ENCODE assay signal across 10 mouse cellular contexts in genomic region chr11:101064462-101064861, GRCm38 (mm10). TPM values are rescaled to one million over a fixed set of nuclear protein-coding genes. Genes with fewer than 3 reads are reported as not detected.
DNase-seq lines count a peak whose midpoint lies in the region; ATAC-seq lines count a peak whose summit lies in the region.
"Had no signal": no experiment of that assay in that cellular context is flagged by ENCODE, and none has a peak within 500 bp of the region (broad histone marks: within the 10 kb centered on the region; RNA-seq: fewer than 3 reads in every experiment).

No protein-coding gene starts in this region.

- no peak overlapping the region for H3K4me2 ChIP-seq in midbrain, embryonic 12.5 days (replicated peaks)
- 0 out of 2 replicates have a peak overlapping the region, but pooled peaks have one; percentile 45 for H3K4me2 ChIP-seq in intestine, embryonic 15.5 days (replicated peaks)
- H3K4me2 ChIP-seq in stomach, embryonic 14.5 days (replicated peaks; ENCODE audit: low read depth, low read length): no peak overlapping the region

- no peak overlapping the region for H3K9ac ChIP-seq in midbrain, embryonic 12.5 days (replicated peaks)
- no peak overlapping the region for H3K9ac ChIP-seq in intestine, embryonic 15.5 days
- H3K9ac ChIP-seq in stomach, embryonic 14.5 days (replicated peaks; ENCODE audit: low read depth, low read length): no peak overlapping the region

- H3K4me3 ChIP-seq in heart, embryonic 10.5 days: peak overlapping the region; percentile 6; the same call in 1 of the 2 replicates
- no peak overlapping the region for H3K4me3 ChIP-seq in midbrain, embryonic 12.5 days
- H3K4me3 ChIP-seq in midbrain, embryonic 10.5 days: no peak overlapping the region
- H3K4me3 ChIP-seq in intestine, embryonic 15.5 days (replicated peaks): no peak overlapping the region
- no peak overlapping the region for H3K4me3 ChIP-seq in stomach, embryonic 14.5 days (ENCODE audit: low read depth, low read length)

- no peaks in the 10 kb centered on the region for H3K27me3 ChIP-seq in heart, embryonic 10.5 days (ENCODE audit: insufficient read depth, poor library complexity, severe bottlenecking)
- H3K27me3 ChIP-seq in midbrain, embryonic 12.5 days: peaks cover 8% of the 10 kb centered on the region
- H3K27me3 ChIP-seq in midbrain, embryonic 10.5 days (ENCODE audit: low read depth, poor library complexity, severe bottlenecking): peaks cover 21% of the 10 kb centered on the region
- H3K27me3 ChIP-seq in intestine, embryonic 15.5 days (replicated peaks): no peaks in the 10 kb centered on the region
- H3K27me3 ChIP-seq in stomach, embryonic 14.5 days (ENCODE audit: control insufficient read depth, insufficient read depth, low read length): no peaks in the 10 kb centered on the region

- ATAC-seq in midbrain, embryonic 12.5 days (ENCODE audit: low FRiP score, low read depth): no peak
- ATAC-seq in intestine, embryonic 15.5 days: no peak
- ATAC-seq in stomach, embryonic 14.5 days (ENCODE audit: insufficient number of reproducible peaks, insufficient read depth, low FRiP score, low read depth): no peak

- no peaks in the 10 kb centered on the region for H3K9me3 ChIP-seq in heart, embryonic 10.5 days
- no peaks in the 10 kb centered on the region for H3K9me3 ChIP-seq in midbrain, embryonic 12.5 days
- H3K9me3 ChIP-seq in midbrain, embryonic 10.5 days (replicated peaks): no peaks in the 10 kb centered on the region
- H3K9me3 ChIP-seq in intestine, embryonic 15.5 days: no peaks in the 10 kb centered on the region
- H3K9me3 ChIP-seq in stomach, embryonic 14.5 days (ENCODE audit: control insufficient read depth, low read depth, low read length): no peaks in the 10 kb centered on the region
- H3K9me3 ChIP-seq: G1E had no signal

- peak overlapping the region; percentile 93 for H3K27ac ChIP-seq in heart, embryonic 10.5 days
- 0 out of 2 replicates have a peak overlapping the region, but pooled peaks have one; percentile 58 for H3K27ac ChIP-seq in midbrain, embryonic 12.5 days (replicated peaks)
- H3K27ac ChIP-seq in midbrain, embryonic 10.5 days (replicated peaks): no peak overlapping the region
- peak overlapping the region; percentile 99 for H3K27ac ChIP-seq in intestine, embryonic 15.5 days
- H3K27ac ChIP-seq in stomach, embryonic 14.5 days (ENCODE audit: low read length): peak overlapping the region; percentile 86

- H3K36me3 ChIP-seq in heart, embryonic 10.5 days: peaks cover 9% of the 10 kb centered on the region; the same call in 1 of the 2 replicates
- H3K36me3 ChIP-seq in midbrain, embryonic 12.5 days: peaks cover 48% of the 10 kb centered on the region
- peaks cover 46% of the 10 kb centered on the region for H3K36me3 ChIP-seq in midbrain, embryonic 10.5 days
- no peaks in the 10 kb centered on the region for H3K36me3 ChIP-seq in intestine, embryonic 15.5 days
- 0 out of 2 replicates have a peak, but pooled peaks cover 2% of the 10 kb centered on the region for H3K36me3 ChIP-seq in stomach, embryonic 14.5 days (ENCODE audit: control insufficient read depth, insufficient read depth, low read length)

- 61% methylated on average over 4 of the region's 4 CpGs for WGBS in heart, embryonic 10.5 days
- 88% methylated on average over 4 of the region's 4 CpGs for WGBS in midbrain, embryonic 12.5 days
- 87% methylated on average over 4 of the region's 4 CpGs for WGBS in midbrain, embryonic 10.5 days
- WGBS in intestine, embryonic 15.5 days: 58% methylated on average over 4 of the region's 4 CpGs
- 71% methylated on average over 4 of the region's 4 CpGs for whole genome bisulfite sequencing in stomach, embryonic 14.5 days

- DNase-seq in heart, embryonic 10.5 days (ENCODE audit: low spot score): no peak
- no peak for DNase-seq in heart, adult 18-20 months
- DNase-seq in midbrain, embryonic 10.5 days (ENCODE audit: low spot score): no peak
- no peak for DNase-seq in yolk sac, embryonic 10.5 days (ENCODE audit: low spot score)
- no peak for DNase-seq in ovary, postnatal 36 days (ENCODE audit: low spot score)

- peaks cover 75% of the 10 kb centered on the region for H3K4me1 ChIP-seq in heart, embryonic 10.5 days
- H3K4me1 ChIP-seq in midbrain, embryonic 12.5 days: peaks cover 7% of the 10 kb centered on the region
- H3K4me1 ChIP-seq in midbrain, embryonic 10.5 days: peaks cover 34% of the 10 kb centered on the region
- peaks cover 50% of the 10 kb centered on the region for H3K4me1 ChIP-seq in intestine, embryonic 15.5 days (replicated peaks)
- peaks cover 42% of the 10 kb centered on the region for H3K4me1 ChIP-seq in stomach, embryonic 14.5 days (ENCODE audit: control insufficient read depth, insufficient read depth, low read length)

RNA-seq across cellular contexts. Expression of gene Naglu, which starts 5.3 kb away (rescaled TPM):
- 13.9 and 15.8 TPM in 2 replicates for polyA plus RNA-seq in heart, embryonic 10.5 days (2016; fragmentation: Nextera tagmentation; extraction: Ambion mirVana)
- 1 to 10 TPM; 7.2 to 8.4 TPM for total RNA-seq in heart, adult 18-20 months (2021)
- 10.9 and 11.1 TPM in 2 replicates for polyA plus RNA-seq in midbrain, embryonic 12.5 days (2016; fragmentation: Nextera tagmentation; extraction: Ambion mirVana)
- 10.0 and 11.6 TPM in 2 replicates for polyA plus RNA-seq in midbrain, embryonic 10.5 days (2016; fragmentation: Nextera tagmentation; extraction: Ambion mirVana)
- polyA plus RNA-seq in intestine, embryonic 15.5 days (2015; fragmentation: Nextera tagmentation; extraction: Ambion mirVana): 14.9 and 16.4 TPM in 2 replicates
- 11.2 and 14.2 TPM in 2 replicates for polyA plus RNA-seq in stomach, embryonic 14.5 days (2014; fragmentation: Nextera tagmentation; extraction: Ambion mirVana)

RNA-seq across cellular contexts. Expression of gene Hsd17b1, which starts 13.7 kb away (rescaled TPM):
- 0.21 TPM in 1 of 2 replicates, not detected in the other for polyA plus RNA-seq in heart, embryonic 10.5 days (2016; fragmentation: Nextera tagmentation; extraction: Ambion mirVana)
- under 1 TPM; 0.41 to 0.77 TPM for total RNA-seq in heart, adult 18-20 months (2021)
- 0.22 and 0.31 TPM in 2 replicates for polyA plus RNA-seq in midbrain, embryonic 12.5 days (2016; fragmentation: Nextera tagmentation; extraction: Ambion mirVana)
- polyA plus RNA-seq in midbrain, embryonic 10.5 days (2016; fragmentation: Nextera tagmentation; extraction: Ambion mirVana): 0.12 TPM in 1 of 2 replicates, not detected in the other
- not detected in 2 replicates for polyA plus RNA-seq in intestine, embryonic 15.5 days (2015; fragmentation: Nextera tagmentation; extraction: Ambion mirVana)
- not detected in 2 replicates for polyA plus RNA-seq in stomach, embryonic 14.5 days (2014; fragmentation: Nextera tagmentation; extraction: Ambion mirVana)
- total RNA-seq: hematopoietic stem cell, adult 5-6 weeks had no signal

RNA-seq across cellular contexts. Expression of gene Coasy, which starts 17.9 kb away (rescaled TPM):
- polyA plus RNA-seq in heart, embryonic 10.5 days (2016; fragmentation: Nextera tagmentation; extraction: Ambion mirVana): 36.5 and 37.0 TPM in 2 replicates
- 10 to 100 TPM; 17.4 to 18.8 TPM for total RNA-seq in heart, adult 18-20 months (2021)
- polyA plus RNA-seq in midbrain, embryonic 12.5 days (2016; fragmentation: Nextera tagmentation; extraction: Ambion mirVana): 51.7 and 53.9 TPM in 2 replicates
- 57.5 TPM in 2 replicates for polyA plus RNA-seq in midbrain, embryonic 10.5 days (2016; fragmentation: Nextera tagmentation; extraction: Ambion mirVana)
- 41.8 and 43.9 TPM in 2 replicates for polyA plus RNA-seq in intestine, embryonic 15.5 days (2015; fragmentation: Nextera tagmentation; extraction: Ambion mirVana)
- polyA plus RNA-seq in stomach, embryonic 14.5 days (2014; fragmentation: Nextera tagmentation; extraction: Ambion mirVana): 37.9 and 41.3 TPM in 2 replicates

RNA-seq across cellular contexts. Expression of gene Mlx, which starts 22.6 kb away (rescaled TPM):
- polyA plus RNA-seq in heart, embryonic 10.5 days (2016; fragmentation: Nextera tagmentation; extraction: Ambion mirVana): 42.6 and 52.0 TPM in 2 replicates
- 10 to 100 TPM; 17.2 to 17.9 TPM for total RNA-seq in heart, adult 18-20 months (2021)
- 49.2 and 60.5 TPM in 2 replicates for polyA plus RNA-seq in midbrain, embryonic 12.5 days (2016; fragmentation: Nextera tagmentation; extraction: Ambion mirVana)
- polyA plus RNA-seq in midbrain, embryonic 10.5 days (2016; fragmentation: Nextera tagmentation; extraction: Ambion mirVana): 42.7 and 49.1 TPM in 2 replicates
- 65.0 and 65.4 TPM in 2 replicates for polyA plus RNA-seq in intestine, embryonic 15.5 days (2015; fragmentation: Nextera tagmentation; extraction: Ambion mirVana)
- 36.7 and 46.0 TPM in 2 replicates for polyA plus RNA-seq in stomach, embryonic 14.5 days (2014; fragmentation: Nextera tagmentation; extraction: Ambion mirVana)

RNA-seq across cellular contexts. Expression of gene Psmc3ip, which starts 30.8 kb away (rescaled TPM):
- polyA plus RNA-seq in heart, embryonic 10.5 days (2016; fragmentation: Nextera tagmentation; extraction: Ambion mirVana): 29.6 and 40.8 TPM in 2 replicates
- total RNA-seq in heart, adult 18-20 months (2021): 1 to 10 TPM; 2.4 to 2.6 TPM
- 41.7 and 42.4 TPM in 2 replicates for polyA plus RNA-seq in midbrain, embryonic 12.5 days (2016; fragmentation: Nextera tagmentation; extraction: Ambion mirVana)
- polyA plus RNA-seq in midbrain, embryonic 10.5 days (2016; fragmentation: Nextera tagmentation; extraction: Ambion mirVana): 74.3 and 77.3 TPM in 2 replicates
- 22.6 and 23.4 TPM in 2 replicates for polyA plus RNA-seq in intestine, embryonic 15.5 days (2015; fragmentation: Nextera tagmentation; extraction: Ambion mirVana)
- polyA plus RNA-seq in stomach, embryonic 14.5 days (2014; fragmentation: Nextera tagmentation; extraction: Ambion mirVana): 29.7 and 36.4 TPM in 2 replicates
